Mouse (Mus musculus) midbrain, embryonic 13.5 days (tissue): ENCODE results near the gene Pdilt. TPM values are rescaled to one million over a fixed set of nuclear protein-coding genes. Genes with fewer than 3 reads are reported as not detected.

ENCODE experiments used
- ATAC-seq: fragments of 200-750 bp; cut with Nextera tagmentation; 2 replicates; pipeline ENCODE4 v1.8.0; 2017; ENCODE audit warnings: mild to moderate bottlenecking, moderate TSS enrichment, moderate library complexity
- H3K27ac ChIP-seq: fragments of 300-500 bp; sonication (generic); 2 replicates; pipeline ENCODE4 v1.5.1; 2015; ENCODE audit warnings: inconsistent platforms, mild to moderate bottlenecking, moderate library complexity
- H3K27me3 ChIP-seq: fragments of 300-500 bp; sonication (generic); 2 replicates; pipeline ENCODE4 v1.6.1; 2015; ENCODE audit warnings: mild to moderate bottlenecking, inconsistent platforms
- H3K36me3 ChIP-seq: fragments of 300-500 bp; sonication (generic); 2 replicates; pipeline ENCODE4 v1.6.1; 2015; ENCODE audit warnings: mild to moderate bottlenecking, inconsistent platforms
- H3K4me1 ChIP-seq: fragments of 300-500 bp; sonication (generic); replicated peaks from 2 replicates; pipeline ENCODE4 v1.6.1; 2015; ENCODE audit warnings: inconsistent platforms
- H3K4me2 ChIP-seq: fragments of 300-500 bp; sonication (generic); replicated peaks from 2 replicates; pipeline ENCODE4 v1.6.1; 2015; ENCODE audit warnings: moderate library complexity, mild to moderate bottlenecking, inconsistent platforms
- H3K4me3 ChIP-seq: fragments of 300-500 bp; sonication (generic); replicated peaks from 2 replicates; pipeline ENCODE4 v1.5.1; 2015; ENCODE audit warnings: mild to moderate bottlenecking, inconsistent platforms
- H3K9ac ChIP-seq: fragments of 300-500 bp; sonication (generic); replicated peaks from 2 replicates; pipeline ENCODE4 v1.6.1; 2015; ENCODE audit warnings: mild to moderate bottlenecking, inconsistent platforms
- H3K9me3 ChIP-seq: fragments of 300-500 bp; sonication (generic); 2 replicates; pipeline ENCODE4 v1.6.1; 2016; ENCODE audit warnings: mild to moderate bottlenecking, inconsistent platforms
- WGBS: fragments of 180-500 bp; shearing (Covaris S2); methylation state at CpG from one replicate; pipeline ENCODE4 v1.1.7; 2015; 5-methylcytosine and 5-hydroxymethylcytosine counted together
- polyA plus RNA-seq: library from polyadenylated mRNA; unstranded; fragments of >200 nt; fragmentation: Nextera tagmentation; extraction: Ambion mirVana; gene quantifications from 2 replicates; pipeline ENCODE4 v1.2.1, GENCODE M21; 2015

Gene Pdilt
- polyA plus RNA-seq, 1 experiment from 2014 or later, result 0.12 TPM

DNA sequence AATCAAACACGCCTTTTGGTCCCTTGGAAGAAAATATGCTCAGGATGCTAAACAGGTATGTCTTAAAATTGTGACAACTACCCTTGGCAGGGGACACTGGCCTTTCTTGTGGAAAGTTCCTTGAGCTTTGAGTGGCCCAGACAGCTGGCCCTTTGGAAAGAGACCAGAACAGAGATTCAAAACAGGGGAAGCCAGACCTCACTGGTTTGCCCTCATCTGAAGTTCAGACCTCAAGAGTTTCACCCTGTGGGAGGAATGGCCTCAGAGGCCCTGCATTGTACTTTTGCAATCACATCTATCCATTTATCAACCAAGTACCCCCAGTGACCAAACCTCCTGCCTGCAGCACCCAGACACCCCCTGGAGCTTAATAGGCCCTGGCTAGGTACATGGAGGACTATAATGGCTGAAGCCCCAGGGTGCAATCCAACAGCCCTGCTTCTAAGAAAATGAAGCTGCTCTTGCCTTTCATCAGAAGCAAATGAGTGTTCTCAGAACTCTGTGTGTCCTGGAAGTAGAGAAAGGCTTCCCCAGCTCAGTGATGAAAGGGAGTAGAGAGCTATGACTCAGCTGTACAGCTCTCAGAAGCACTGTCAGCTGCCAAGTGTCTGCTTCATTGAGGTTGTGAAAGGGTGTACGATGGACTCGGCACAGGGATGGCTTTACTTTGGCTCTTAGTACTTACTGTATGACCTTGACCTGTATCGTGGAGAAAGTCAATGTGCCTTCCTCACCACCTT lies 33.1 kb downstream of the Pdilt start:
- no peaks in the 10 kb centered on the region for H3K27me3 ChIP-seq
- WGBS, result 93% methylated on average over 4 of the region's 4 CpGs
- ATAC-seq, result no peak

DNA sequence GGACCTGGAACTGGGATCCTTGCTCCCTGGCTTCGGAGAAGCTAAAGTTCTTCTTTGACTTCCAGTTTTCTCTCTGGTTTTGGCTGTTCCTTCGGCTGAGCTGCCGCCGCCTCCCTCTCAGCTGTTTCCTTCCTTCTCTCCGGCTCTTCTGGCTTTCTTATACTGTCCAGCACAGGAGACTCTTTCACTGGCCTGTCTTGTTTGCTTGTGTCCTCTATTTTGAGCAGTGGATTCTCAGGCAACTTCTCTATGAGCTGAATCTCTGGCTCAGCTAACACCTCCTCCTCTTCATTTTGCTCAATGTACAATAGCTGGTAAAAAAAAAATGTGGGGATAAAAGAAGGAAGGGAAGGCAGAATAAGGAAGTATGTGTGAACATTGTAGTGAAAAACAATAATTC lies 36.6 kb downstream of the Pdilt start:
- no peak overlapping the region for H3K27ac ChIP-seq
- no peak for ATAC-seq
- no peak overlapping the region for H3K4me3 ChIP-seq
- 88% methylated on average over 5 of the region's 5 CpGs for WGBS
- H3K9ac ChIP-seq, result no peak overlapping the region
- no peak overlapping the region for H3K4me2 ChIP-seq
- no peaks in the 10 kb centered on the region for H3K27me3 ChIP-seq
- H3K4me1 ChIP-seq, result no peaks in the 10 kb centered on the region
- H3K9me3 ChIP-seq, result no peaks in the 10 kb centered on the region
- H3K36me3 ChIP-seq, result no peaks in the 10 kb centered on the region

More for the DNA sequence above, 33.1 kb downstream of the Pdilt start:
- H3K4me1 ChIP-seq, result no peaks in the 10 kb centered on the region
- no peak overlapping the region for H3K4me2 ChIP-seq
- H3K27ac ChIP-seq, result no peak overlapping the region
- no peaks in the 10 kb centered on the region for H3K9me3 ChIP-seq
- no peak overlapping the region for H3K9ac ChIP-seq
- H3K4me3 ChIP-seq, result no peak overlapping the region
- H3K36me3 ChIP-seq, result no peaks in the 10 kb centered on the region

DNA sequence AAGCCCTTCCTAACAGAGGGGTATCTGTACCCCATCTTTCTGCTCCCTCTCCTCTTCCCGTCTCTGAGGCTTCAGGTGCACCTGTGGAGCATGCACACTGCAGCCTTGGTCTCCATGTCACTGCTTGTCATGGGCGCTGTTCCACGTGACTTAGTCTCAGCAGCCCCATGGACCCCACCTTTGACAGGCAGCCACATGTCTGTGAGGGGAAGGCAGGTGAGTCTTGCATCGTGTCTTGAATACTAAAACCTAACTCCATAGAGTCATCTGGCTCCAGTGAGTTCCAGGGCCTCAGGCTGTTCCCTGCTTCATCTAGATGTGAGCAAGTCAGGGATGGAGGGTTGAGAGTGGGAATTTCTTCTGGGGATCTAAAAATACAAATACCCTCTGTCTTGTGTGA lies 39.1 kb downstream of the Pdilt start:
- Histone ChIP-seq H3K36me3 (no peaks in the 10 kb centered on the region), H3K4me3 (no peak overlapping the region), H3K27me3 (no peaks in the 10 kb centered on the region), H3K4me2 (no peak overlapping the region), H3K27ac (no peak overlapping the region), H3K9ac (no peak overlapping the region), H3K9me3 (no peaks in the 10 kb centered on the region), H3K4me1 (no peaks in the 10 kb centered on the region)
- ATAC-seq, result no peak
- 82% methylated on average over 4 of the region's 4 CpGs for WGBS

DNA sequence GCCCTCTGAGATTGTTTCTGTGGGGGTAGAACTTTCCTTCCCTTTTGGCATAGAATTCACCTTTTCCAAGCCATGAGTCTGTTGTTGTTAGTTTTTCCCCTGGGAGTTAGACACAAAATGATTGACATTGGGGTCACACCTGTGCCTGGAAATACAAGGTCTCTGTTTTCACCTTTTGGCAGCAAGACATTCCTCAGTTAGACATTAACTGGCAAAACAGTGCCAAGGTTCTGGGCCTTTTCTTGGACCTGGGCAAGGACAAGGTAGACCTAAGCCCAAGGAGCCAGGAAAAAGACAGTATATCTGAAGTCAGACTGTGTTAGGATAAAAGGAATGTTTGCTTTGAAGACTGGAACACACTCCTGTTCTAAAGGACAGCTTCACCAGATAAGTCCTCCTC lies 44.0 kb downstream of the Pdilt start, which contains the start of gene Umod:
Umod (minus strand) TSS at position 27 of the 400 bp plus-strand sequence.
- Histone ChIP-seq H3K9me3 (no peaks in the 10 kb centered on the region), H3K27me3 (no peaks in the 10 kb centered on the region), H3K9ac (no peak within 1 kb of the TSS), H3K36me3 (no peaks in the 10 kb centered on the region), H3K4me3 (no peak within 1 kb of the TSS), H3K4me1 (no peaks in the 10 kb centered on the region), H3K4me2 (no peak within 1 kb of the TSS), H3K27ac (no peak within 1 kb of the TSS)
- ATAC-seq, result no peak

DNA sequence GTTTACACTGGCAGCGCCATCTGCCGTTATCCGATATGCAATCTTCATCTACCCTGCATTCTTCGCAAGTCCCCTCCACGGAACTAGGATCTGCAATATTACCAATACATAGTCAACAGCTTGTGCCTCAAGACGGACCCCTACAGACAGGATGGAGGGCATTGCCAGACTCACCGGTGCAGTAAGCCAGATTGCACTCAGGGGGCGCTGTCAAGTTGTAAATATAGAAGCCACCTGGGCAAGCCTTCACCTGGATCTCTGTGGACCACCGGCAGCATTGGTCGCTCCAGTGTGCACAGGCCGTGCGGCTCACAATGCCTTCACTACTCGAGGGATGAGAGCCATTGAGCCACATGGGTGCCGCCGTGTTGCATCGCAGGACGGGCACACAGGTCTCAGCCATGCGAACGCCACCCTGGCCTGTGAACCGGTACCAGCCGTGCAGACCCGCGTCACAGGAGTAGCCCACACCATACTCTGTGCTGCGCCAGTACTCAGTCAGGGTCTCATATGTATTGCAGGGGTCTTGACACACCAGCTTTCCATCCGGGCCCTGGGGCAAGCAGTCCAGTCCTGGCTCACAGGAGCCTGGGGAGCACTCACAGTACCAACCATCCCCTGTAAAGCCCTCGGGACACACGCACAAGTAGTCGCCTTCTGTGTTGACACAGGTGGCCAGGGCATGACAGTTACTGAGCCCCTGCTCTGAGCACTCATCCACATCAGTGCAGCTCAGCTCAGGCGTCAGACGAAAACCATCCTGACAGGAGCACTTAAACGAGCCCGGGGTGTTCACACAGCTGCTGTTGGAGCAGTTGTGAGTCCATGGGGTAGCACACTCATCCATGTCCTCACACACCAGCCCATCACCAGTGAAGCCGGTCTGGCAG lies 46.5 kb downstream of the Pdilt start:
- H3K4me3 ChIP-seq, result no peak overlapping the region
- ATAC-seq, result 0 out of 2 replicates have a peak, but pooled peaks have one; percentile 24
- no peak overlapping the region for H3K27ac ChIP-seq
- H3K36me3 ChIP-seq, result no peaks in the 10 kb centered on the region
- H3K9ac ChIP-seq, result no peak overlapping the region
- no peaks in the 10 kb centered on the region for H3K27me3 ChIP-seq
- H3K4me1 ChIP-seq, result no peaks in the 10 kb centered on the region
- WGBS, result 81% methylated on average over 33 of the region's 33 CpGs
- no peak overlapping the region for H3K4me2 ChIP-seq
- H3K9me3 ChIP-seq, result no peaks in the 10 kb centered on the region

DNA sequence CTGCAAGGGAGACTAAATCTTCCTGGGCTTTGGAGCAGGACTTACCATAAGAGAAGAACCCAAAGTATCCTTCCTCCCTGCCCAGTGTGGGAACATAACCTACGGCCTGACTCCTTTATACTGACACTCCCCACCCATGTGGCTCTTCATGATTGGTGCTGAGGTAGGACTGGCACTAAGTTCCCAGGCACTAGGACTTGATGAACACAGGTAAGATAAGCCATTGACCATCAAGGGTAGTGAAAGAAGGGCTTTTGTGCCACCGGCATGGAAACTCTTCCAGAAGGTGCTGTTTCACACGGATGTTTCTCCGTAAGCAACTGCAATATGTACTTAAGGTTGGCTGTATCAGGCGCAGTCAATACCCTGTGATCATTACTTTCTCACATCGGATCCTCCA lies 64.1 kb downstream of the Pdilt start, which contains the start of gene Gp2:
Gp2 (minus strand) TSS at position 101 of the 400 bp plus-strand sequence.
- ATAC-seq, result no peak
- H3K9me3 ChIP-seq, result no peaks in the 10 kb centered on the region
- 89% methylated on average over 6 of the region's 6 CpGs for WGBS

DNA sequence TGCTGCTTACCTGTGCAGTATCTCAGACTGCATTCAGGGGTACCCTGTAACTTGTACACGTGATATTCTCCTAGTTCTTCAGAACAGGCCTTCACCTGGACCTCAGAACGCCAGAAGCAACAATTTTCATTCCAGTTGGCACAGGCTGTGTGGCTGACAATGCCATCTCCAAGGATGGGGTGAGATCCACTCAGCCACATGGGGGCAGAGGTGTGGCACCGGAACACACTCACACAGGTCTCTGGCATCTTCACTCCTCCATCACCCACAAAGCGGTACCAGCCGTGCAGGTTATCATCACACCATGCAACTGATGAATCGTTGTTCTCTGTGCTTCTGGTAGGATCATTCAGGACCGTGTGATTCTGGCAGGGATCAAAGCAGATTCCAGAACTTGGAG lies 69.1 kb downstream of the Pdilt start:
- Histone ChIP-seq H3K9ac (no peak overlapping the region), H3K9me3 (no peaks in the 10 kb centered on the region), H3K36me3 (no peaks in the 10 kb centered on the region), H3K27me3 (no peaks in the 10 kb centered on the region), H3K27ac (no peak overlapping the region), H3K4me3 (no peak overlapping the region), H3K4me1 (no peaks in the 10 kb centered on the region), H3K4me2 (no peak overlapping the region)
- ATAC-seq, result no peak
- WGBS, result 85% methylated on average over 7 of the region's 7 CpGs

More for the DNA sequence above, 64.1 kb downstream of the Pdilt start, which contains the start of gene Gp2:
- no peak within 1 kb of the TSS for H3K9ac ChIP-seq
- no peaks in the 10 kb centered on the region for H3K36me3 ChIP-seq
- H3K27ac ChIP-seq, result no peak within 1 kb of the TSS
- H3K4me1 ChIP-seq, result no peaks in the 10 kb centered on the region
- no peak within 1 kb of the TSS for H3K4me2 ChIP-seq
- H3K27me3 ChIP-seq, result no peaks in the 10 kb centered on the region
- no peak within 1 kb of the TSS for H3K4me3 ChIP-seq

DNA sequence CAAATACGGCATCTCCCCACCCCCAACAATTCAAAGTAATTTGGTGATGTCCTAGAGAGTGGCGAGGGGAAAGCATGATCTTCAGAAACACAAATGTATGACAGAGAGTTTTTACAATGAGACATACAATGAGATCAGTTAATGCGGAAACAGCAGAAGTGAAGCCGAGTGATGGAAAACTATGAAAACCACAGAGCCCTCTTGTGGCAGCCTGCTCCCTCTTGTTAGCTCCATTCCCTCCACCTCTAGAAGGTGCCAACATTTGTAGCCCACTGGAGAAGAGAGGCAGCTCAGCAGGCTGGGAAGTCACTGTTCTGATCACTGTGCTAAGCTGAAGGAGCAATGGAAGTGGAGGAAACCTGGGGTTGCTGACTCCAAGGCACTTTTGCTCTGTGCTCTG lies 79.4 kb downstream of the Pdilt start:
- no peak for ATAC-seq
- H3K4me1 ChIP-seq, result no peaks in the 10 kb centered on the region
- 65% methylated on average over 4 of the region's 4 CpGs for WGBS
- no peaks in the 10 kb centered on the region for H3K9me3 ChIP-seq
- H3K36me3 ChIP-seq, result no peaks in the 10 kb centered on the region
- no peak overlapping the region for H3K27ac ChIP-seq
- no peaks in the 10 kb centered on the region for H3K27me3 ChIP-seq
- no peak overlapping the region for H3K9ac ChIP-seq
- H3K4me3 ChIP-seq, result no peak overlapping the region
- H3K4me2 ChIP-seq, result no peak overlapping the region

DNA sequence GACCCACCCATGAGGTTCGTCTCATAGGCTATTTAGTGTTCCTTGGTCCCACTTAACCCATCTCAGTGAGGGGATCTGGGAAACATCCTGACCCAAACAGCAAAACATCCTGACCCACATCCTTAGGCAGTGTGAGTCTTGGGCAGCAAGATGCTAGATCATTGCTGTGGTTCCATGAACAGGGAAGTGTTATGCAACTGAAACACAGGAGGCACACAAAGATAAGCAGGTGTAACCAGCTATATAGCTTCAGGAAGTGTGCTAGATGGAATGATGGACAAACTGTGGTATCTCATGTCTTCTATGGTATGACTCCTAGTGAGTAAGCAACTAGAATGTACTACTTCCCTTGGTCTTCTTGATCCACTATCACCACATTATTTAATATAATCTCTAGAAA lies 81.4 kb downstream of the Pdilt start:
- H3K27ac ChIP-seq, result no peak overlapping the region
- no peaks in the 10 kb centered on the region for H3K27me3 ChIP-seq
- no peak overlapping the region for H3K9ac ChIP-seq
- H3K4me1 ChIP-seq, result no peaks in the 10 kb centered on the region
- no peaks in the 10 kb centered on the region for H3K36me3 ChIP-seq
- no peak overlapping the region for H3K4me3 ChIP-seq
- no peak overlapping the region for H3K4me2 ChIP-seq
- H3K9me3 ChIP-seq, result no peaks in the 10 kb centered on the region
- ATAC-seq, result no peak
- WGBS, result 87% methylated on average over 1 of the region's 1 CpGs

Other genes starting within 250 kb of the Pdilt start
- not detected in 2 replicates for gene Gp2, start 64.2 kb downstream of the Pdilt start, polyA plus RNA-seq
- not detected in 2 replicates for gene Umod, start 44.2 kb downstream of the Pdilt start, polyA plus RNA-seq
- gene Acsm5, start 4.0 kb downstream of the Pdilt start, polyA plus RNA-seq, result not detected in 2 replicates
- not detected in 2 replicates for gene Acsm2, start 30.9 kb upstream of the Pdilt start, polyA plus RNA-seq
- gene Acsm1, start 83.5 kb upstream of the Pdilt start, polyA plus RNA-seq, result not detected in 2 replicates
- not detected in 2 replicates for gene Acsm4, start 166.5 kb upstream of the Pdilt start, polyA plus RNA-seq
- 85.1 and 90.5 TPM in 2 replicates for gene Thumpd1, start 197.3 kb upstream of the Pdilt start, polyA plus RNA-seq
- 0.11 and 0.12 TPM in 2 replicates for gene Acsm3, start 237.4 kb upstream of the Pdilt start, polyA plus RNA-seq